Mouse (Mus musculus): ENCODE measurements around the gene Ece1. TPM values are rescaled to one million over a fixed set of nuclear protein-coding genes. Genes with fewer than 3 reads are reported as not detected.
"Not testable (repeated sequence)": the region's sequence is repeated elsewhere in the genome, so short reads cannot be mapped to it uniquely, and the experiment has no call there.

The Ece1 gene
- total RNA-seq, 2 experiments from 2014 or later, result 0.68 to 2.3 TPM

GRCm38 (mm10) chr4:137963431-137963830 is 101.4 kb downstream of the Ece1 start:
- no peak for ATAC-seq (replicated peaks; ENCODE audit: low FRiP score, poor library complexity, severe bottlenecking)

GRCm38 (mm10) chr4:137963881-137964584 is 102.0 kb downstream of the Ece1 start:
- ATAC-seq (replicated peaks; ENCODE audit: low FRiP score, poor library complexity, severe bottlenecking), result peak; percentile 72

GRCm38 (mm10) chr4:137964585-137964930 is 102.5 kb downstream of the Ece1 start:
- ATAC-seq (replicated peaks; ENCODE audit: low FRiP score, poor library complexity, severe bottlenecking), result no peak

GRCm38 (mm10) chr4:137968203-137968602 is 106.2 kb downstream of the Ece1 start:
- ATAC-seq (replicated peaks; ENCODE audit: low FRiP score, poor library complexity, severe bottlenecking), result peak; percentile 90

- ATAC-seq (replicated peaks; ENCODE audit: low FRiP score, poor library complexity, severe bottlenecking), result not testable (repeated sequence)
Measured at GRCm38 (mm10) chr4:137970623-137971199, 108.7 kb downstream of the Ece1 start.

GRCm38 (mm10) chr4:137974856-137975432 is 112.9 kb downstream of the Ece1 start:
- not testable (repeated sequence) for ATAC-seq (replicated peaks; ENCODE audit: low FRiP score, poor library complexity, severe bottlenecking)

- ATAC-seq (replicated peaks; ENCODE audit: low FRiP score, poor library complexity, severe bottlenecking), result not testable (repeated sequence)
Measured at GRCm38 (mm10) chr4:137979066-137979644, 117.1 kb downstream of the Ece1 start.

GRCm38 (mm10) chr4:137982869-137983268 is 120.8 kb downstream of the Ece1 start:
- ATAC-seq (replicated peaks; ENCODE audit: low FRiP score, poor library complexity, severe bottlenecking), result no peak

- no peak for ATAC-seq (replicated peaks; ENCODE audit: low FRiP score, poor library complexity, severe bottlenecking)
Measured at GRCm38 (mm10) chr4:137984212-137984611, 122.2 kb downstream of the Ece1 start.

GRCm38 (mm10) chr4:137984746-137985145 is 122.7 kb downstream of the Ece1 start:
- no peak for ATAC-seq (replicated peaks; ENCODE audit: low FRiP score, poor library complexity, severe bottlenecking)

GRCm38 (mm10) chr4:137989426-137989825 is 127.4 kb downstream of the Ece1 start:
- ATAC-seq (replicated peaks; ENCODE audit: low FRiP score, poor library complexity, severe bottlenecking), result no peak

- ATAC-seq (replicated peaks; ENCODE audit: low FRiP score, poor library complexity, severe bottlenecking), result no peak
Measured at GRCm38 (mm10) chr4:137990433-137990832, 128.4 kb downstream of the Ece1 start.

- no peak for ATAC-seq (replicated peaks; ENCODE audit: low FRiP score, poor library complexity, severe bottlenecking)
Measured at GRCm38 (mm10) chr4:137991240-137991639, 129.2 kb downstream of the Ece1 start.

- ATAC-seq (replicated peaks; ENCODE audit: low FRiP score, poor library complexity, severe bottlenecking), result peak; percentile 79
Measured at GRCm38 (mm10) chr4:137992890-137993289, 130.9 kb downstream of the Ece1 start, which contains the start of gene Eif4g3. Eif4g3 (plus strand) TSS chr4:137993022.

- ATAC-seq (replicated peaks; ENCODE audit: low FRiP score, poor library complexity, severe bottlenecking), result peak; percentile 95
Measured at GRCm38 (mm10) chr4:137993291-137993758, 131.3 kb downstream of the Ece1 start.

GRCm38 (mm10) chr4:137993821-137994561 is 132.0 kb downstream of the Ece1 start:
- ATAC-seq (replicated peaks; ENCODE audit: low FRiP score, poor library complexity, severe bottlenecking), result peak; percentile 36; the same call in 1 of the 2 replicates

GRCm38 (mm10) chr4:137994562-137995336 is 132.7 kb downstream of the Ece1 start:
- no peak for ATAC-seq (replicated peaks; ENCODE audit: low FRiP score, poor library complexity, severe bottlenecking)

- ATAC-seq (replicated peaks; ENCODE audit: low FRiP score, poor library complexity, severe bottlenecking), result no peak
Measured at GRCm38 (mm10) chr4:137995399-137995798, 133.4 kb downstream of the Ece1 start.

- ATAC-seq (replicated peaks; ENCODE audit: low FRiP score, poor library complexity, severe bottlenecking), result no peak
Measured at GRCm38 (mm10) chr4:137998232-137998631, 136.2 kb downstream of the Ece1 start.

Measured in erythroblast, adult 5-6 weeks (primary cell).